Mouse (Mus musculus): Measurements from ENCODE around the gene Zfp609. TPM values are rescaled to one million over a fixed set of nuclear protein-coding genes. Genes with fewer than 3 reads are reported as not detected.
A peak's percentile ranks its signal among the peaks of the same experiment; 100 is the strongest.

The Zfp609 gene
- total RNA-seq (2014; rRNA removed) (9.8 and 9.9 TPM in 2 replicates), polyA plus RNA-seq (2015; fragmentation: Nextera tagmentation; extraction: Ambion mirVana) (3.8 and 5.0 TPM in 2 replicates)

GRCm38 (mm10) chr9:65827344-65828015 lies at the start of gene Zfp609:
Gene Zfp609, minus strand, starts transcription at chr9:65827564.
- Histone ChIP-seq H3K27me3 (ENCODE audit: insufficient read depth, low read length) (no peaks in the 10 kb centered on the region), H3K9me3 (ENCODE audit: low read length) (no peaks in the 10 kb centered on the region), H3K9ac (peak within 1 kb of the TSS; percentile 96), H3K4me1 (ENCODE audit: insufficient read depth) (peaks cover 31% of the 10 kb centered on the region), H3K36me3 (ENCODE audit: insufficient read depth) (no peaks in the 10 kb centered on the region), H3K4me2 (ENCODE audit: low read depth) (peak within 1 kb of the TSS; percentile 77), H3K27ac (ENCODE audit: low read depth, low read length) (peak within 1 kb of the TSS; percentile 97), H3K4me3 (ENCODE audit: low read depth, low read length) (peak within 1 kb of the TSS; percentile 98)
- TF ChIP-seq CTCF (IDR thresholded peaks at IDR 0.05; ENCODE audit: low read depth), result no peak
- under 1% methylated on average over 65 of the region's 76 CpGs for WGBS
- peak; percentile 93 for ATAC-seq
- peak; percentile 98 for DNase-seq

GRCm38 (mm10) chr9:65859656-65860055 lies 32.3 kb upstream of the Zfp609 start:
- peaks cover 32% of the 10 kb centered on the region; the same call in 1 of the 2 replicates for H3K36me3 ChIP-seq (ENCODE audit: insufficient read depth)
- H3K4me1 ChIP-seq (ENCODE audit: insufficient read depth), result no peaks in the 10 kb centered on the region
- WGBS, result 55% methylated on average over 1 of the region's 1 CpGs
- DNase-seq, result no peak
- no peak overlapping the region for H3K27ac ChIP-seq (ENCODE audit: low read depth, low read length)
- no peaks in the 10 kb centered on the region for H3K9me3 ChIP-seq (ENCODE audit: low read length)
- no peak for TF ChIP-seq CTCF (IDR thresholded peaks at IDR 0.05; ENCODE audit: low read depth)
- ATAC-seq, result no peak
- no peak overlapping the region for H3K9ac ChIP-seq
- no peak overlapping the region for H3K4me3 ChIP-seq (ENCODE audit: low read depth, low read length)
- no peak overlapping the region for H3K4me2 ChIP-seq (ENCODE audit: low read depth)
- H3K27me3 ChIP-seq (ENCODE audit: insufficient read depth, low read length), result no peaks in the 10 kb centered on the region

- ATAC-seq (peak; percentile 25; the same call in 1 of the 2 replicates), DNase-seq (peak; percentile 60)
- Histone ChIP-seq H3K4me1 (ENCODE audit: insufficient read depth) (no peaks in the 10 kb centered on the region), H3K4me2 (ENCODE audit: low read depth) (no peak overlapping the region), H3K9ac (no peak overlapping the region), H3K27me3 (ENCODE audit: insufficient read depth, low read length) (no peaks in the 10 kb centered on the region), H3K36me3 (ENCODE audit: insufficient read depth) (peaks cover 11% of the 10 kb centered on the region; the same call in 1 of the 2 replicates), H3K27ac (ENCODE audit: low read depth, low read length) (no peak overlapping the region), H3K4me3 (ENCODE audit: low read depth, low read length) (no peak overlapping the region), H3K9me3 (ENCODE audit: low read length) (no peaks in the 10 kb centered on the region)
- 2% methylated on average over 1 of the region's 1 CpGs for WGBS
- peak; percentile 42; the same call in 1 of the 2 replicates for TF ChIP-seq CTCF (IDR thresholded peaks at IDR 0.05; ENCODE audit: low read depth)
Observed at GRCm38 (mm10) chr9:65850203-65850602, 22.8 kb upstream of the Zfp609 start.

- Histone ChIP-seq H3K36me3 (ENCODE audit: insufficient read depth) (peaks cover 7% of the 10 kb centered on the region; the same call in 1 of the 2 replicates), H3K4me3 (ENCODE audit: low read depth, low read length) (no peak overlapping the region), H3K27ac (ENCODE audit: low read depth, low read length) (no peak overlapping the region), H3K9me3 (ENCODE audit: low read length) (no peaks in the 10 kb centered on the region), H3K9ac (no peak overlapping the region), H3K4me1 (ENCODE audit: insufficient read depth) (no peaks in the 10 kb centered on the region), H3K27me3 (ENCODE audit: insufficient read depth, low read length) (no peaks in the 10 kb centered on the region), H3K4me2 (ENCODE audit: low read depth) (no peak overlapping the region)
- DNase-seq, result no peak
- ATAC-seq, result no peak
- TF ChIP-seq CTCF (IDR thresholded peaks at IDR 0.05; ENCODE audit: low read depth), result no peak
Observed at GRCm38 (mm10) chr9:65848154-65848553, 20.8 kb upstream of the Zfp609 start.

GRCm38 (mm10) chr9:65844421-65845165 lies 17.2 kb upstream of the Zfp609 start:
- ATAC-seq (no peak), DNase-seq (no peak)
- no peaks in the 10 kb centered on the region for H3K9me3 ChIP-seq (ENCODE audit: low read length)
- no peak overlapping the region for H3K9ac ChIP-seq
- WGBS, result 18% methylated on average over 7 of the region's 7 CpGs
- H3K27me3 ChIP-seq (ENCODE audit: insufficient read depth, low read length), result no peaks in the 10 kb centered on the region
- no peaks in the 10 kb centered on the region for H3K4me1 ChIP-seq (ENCODE audit: insufficient read depth)
- H3K4me2 ChIP-seq (ENCODE audit: low read depth), result no peak overlapping the region
- H3K27ac ChIP-seq (ENCODE audit: low read depth, low read length), result no peak overlapping the region
- no peak overlapping the region for H3K4me3 ChIP-seq (ENCODE audit: low read depth, low read length)
- TF ChIP-seq CTCF (IDR thresholded peaks at IDR 0.05; ENCODE audit: low read depth), result no peak
- no peaks in the 10 kb centered on the region for H3K36me3 ChIP-seq (ENCODE audit: insufficient read depth)

GRCm38 (mm10) chr9:65839841-65840240 lies 12.5 kb upstream of the Zfp609 start:
- WGBS, result 98% methylated on average over 1 of the region's 1 CpGs
- peaks cover 4% of the 10 kb centered on the region for H3K36me3 ChIP-seq (ENCODE audit: insufficient read depth)
- H3K4me3 ChIP-seq (ENCODE audit: low read depth, low read length), result no peak overlapping the region
- H3K27ac ChIP-seq (ENCODE audit: low read depth, low read length), result no peak overlapping the region
- ATAC-seq (no peak), DNase-seq (no peak)
- H3K27me3 ChIP-seq (ENCODE audit: insufficient read depth, low read length), result no peaks in the 10 kb centered on the region
- H3K4me1 ChIP-seq (ENCODE audit: insufficient read depth), result no peaks in the 10 kb centered on the region
- no peak for TF ChIP-seq CTCF (IDR thresholded peaks at IDR 0.05; ENCODE audit: low read depth)
- no peak overlapping the region for H3K9ac ChIP-seq
- no peaks in the 10 kb centered on the region for H3K9me3 ChIP-seq (ENCODE audit: low read length)
- no peak overlapping the region for H3K4me2 ChIP-seq (ENCODE audit: low read depth)

GRCm38 (mm10) chr9:65836916-65837315 lies 9.6 kb upstream of the Zfp609 start:
- H3K4me2 ChIP-seq (ENCODE audit: low read depth), result no peak overlapping the region
- no peak for TF ChIP-seq CTCF (IDR thresholded peaks at IDR 0.05; ENCODE audit: low read depth)
- H3K27ac ChIP-seq (ENCODE audit: low read depth, low read length), result no peak overlapping the region
- no peaks in the 10 kb centered on the region for H3K9me3 ChIP-seq (ENCODE audit: low read length)
- H3K36me3 ChIP-seq (ENCODE audit: insufficient read depth), result peaks cover 4% of the 10 kb centered on the region
- H3K27me3 ChIP-seq (ENCODE audit: insufficient read depth, low read length), result no peaks in the 10 kb centered on the region
- H3K4me1 ChIP-seq (ENCODE audit: insufficient read depth), result no peaks in the 10 kb centered on the region
- H3K9ac ChIP-seq, result no peak overlapping the region
- H3K4me3 ChIP-seq (ENCODE audit: low read depth, low read length), result no peak overlapping the region
- DNase-seq (no peak), ATAC-seq (no peak)

Measured in forebrain, postnatal 0 days (tissue).